Mouse (Mus musculus) cerebellum, postnatal 25 days (tissue): Measurements from ENCODE around the gene Cgn.
"Not testable (repeated sequence)": the region's sequence is repeated elsewhere in the genome, so short reads cannot be mapped to it uniquely, and the experiment has no call there.

ENCODE experiments used
- DNase-seq, 2 experiments: peaks; one replicate each; pipeline ENCODE4 v3.0.0; 2021; ENCODE audit warnings: mixed read lengths in 2 of 2

Gene Cgn

DNA sequence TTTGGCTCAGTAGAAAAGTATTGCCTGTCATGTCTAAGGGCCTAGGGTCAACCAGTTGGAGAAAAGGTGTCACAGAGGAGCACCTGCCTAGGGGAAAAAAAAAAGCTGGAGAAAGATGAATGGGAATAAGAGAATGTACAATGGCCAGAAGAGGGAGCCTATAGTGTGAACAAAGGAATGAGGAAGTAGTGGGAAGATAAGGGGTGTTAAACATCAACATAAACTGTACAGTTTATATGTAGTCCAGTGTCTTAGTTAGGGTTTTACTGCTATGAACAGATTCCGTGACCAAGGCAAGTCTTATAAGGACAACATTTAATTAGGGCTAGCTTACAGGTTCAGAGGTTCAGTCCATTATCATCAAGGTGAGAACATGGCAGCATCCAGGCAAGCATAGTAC is 2.8 kb upstream of the Cgn start:
- no peak for DNase-seq

DNA sequence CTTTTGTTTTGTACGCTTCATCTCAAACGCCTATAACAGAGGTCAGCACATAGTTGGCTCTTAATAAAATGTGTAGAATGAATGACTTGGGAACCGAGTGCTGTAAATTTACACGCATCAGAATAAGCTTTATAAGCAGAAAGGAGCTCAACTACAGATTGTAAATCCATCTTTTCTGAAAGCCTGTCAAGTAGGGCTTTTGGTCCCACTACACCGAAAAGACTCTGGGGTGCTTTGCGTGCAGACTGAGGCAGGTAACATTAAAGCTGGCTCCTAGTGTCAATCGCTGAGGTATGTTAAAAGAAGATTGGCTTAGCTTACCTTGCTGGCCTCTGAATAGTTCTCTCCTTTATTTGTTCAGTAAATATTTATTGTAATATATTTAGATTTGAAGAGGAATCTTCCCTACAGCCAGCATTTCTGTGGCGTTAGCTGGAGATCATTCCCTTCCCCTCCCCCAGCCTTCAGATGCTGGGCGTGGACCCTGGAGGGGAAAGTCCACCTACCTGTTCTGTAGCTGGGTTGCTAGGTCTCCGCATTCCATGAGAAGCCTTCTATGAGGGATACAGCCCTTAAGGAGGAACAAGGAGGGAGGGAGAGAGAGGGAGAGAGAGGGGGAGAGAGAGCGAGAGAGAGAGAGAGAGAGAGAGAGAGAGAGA is 959 bp upstream of the Cgn start:
- peak; percentile 44 to 46 for DNase-seq

DNA sequence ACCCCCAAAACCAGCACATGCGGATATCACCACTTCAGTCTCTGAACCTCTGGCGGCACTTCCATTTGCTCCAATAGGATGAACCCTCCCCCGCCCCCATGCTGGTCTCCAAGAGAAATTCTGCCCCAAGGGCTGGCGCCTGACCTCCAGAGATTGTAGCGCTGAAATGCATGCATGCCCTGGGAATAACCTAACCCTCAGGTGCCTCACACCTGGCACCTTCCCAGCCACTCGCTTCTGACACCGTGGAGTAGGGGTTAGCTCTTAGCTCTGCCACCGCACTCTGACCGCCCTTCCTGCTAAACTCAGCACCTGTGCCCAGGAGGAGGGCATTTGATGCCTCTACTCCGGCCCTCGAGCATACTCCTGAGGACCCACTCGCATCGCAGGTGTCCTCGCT is 334 bp downstream of the Cgn start:
- no peak for DNase-seq

DNA sequence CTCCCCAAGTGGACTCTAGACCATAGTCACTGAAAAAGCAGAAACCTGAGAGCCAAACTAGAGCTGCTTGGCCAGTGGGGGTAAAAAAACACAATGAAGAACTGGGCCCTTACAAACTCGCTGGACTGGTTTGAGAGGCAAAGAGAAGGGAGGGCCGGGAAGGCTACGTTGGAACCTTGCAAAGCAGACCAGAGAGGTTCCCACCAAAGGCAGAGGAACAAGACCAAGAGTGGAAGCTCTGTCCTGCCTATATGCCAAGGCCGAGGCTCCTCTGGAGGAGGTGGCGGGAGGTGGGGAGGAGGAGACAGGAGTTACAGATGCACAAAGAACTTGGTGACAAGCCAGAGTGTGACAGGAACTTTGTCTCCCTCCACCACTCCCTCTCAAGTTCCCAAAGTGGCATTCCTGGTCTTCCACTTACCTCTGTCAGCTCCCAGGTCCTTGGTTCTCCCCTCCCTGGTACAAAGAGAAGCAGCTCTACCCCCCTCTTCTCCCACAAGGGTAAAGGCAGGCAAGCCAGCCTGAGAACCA is 2.1 kb downstream of the Cgn start:
- no peak for DNase-seq

DNA sequence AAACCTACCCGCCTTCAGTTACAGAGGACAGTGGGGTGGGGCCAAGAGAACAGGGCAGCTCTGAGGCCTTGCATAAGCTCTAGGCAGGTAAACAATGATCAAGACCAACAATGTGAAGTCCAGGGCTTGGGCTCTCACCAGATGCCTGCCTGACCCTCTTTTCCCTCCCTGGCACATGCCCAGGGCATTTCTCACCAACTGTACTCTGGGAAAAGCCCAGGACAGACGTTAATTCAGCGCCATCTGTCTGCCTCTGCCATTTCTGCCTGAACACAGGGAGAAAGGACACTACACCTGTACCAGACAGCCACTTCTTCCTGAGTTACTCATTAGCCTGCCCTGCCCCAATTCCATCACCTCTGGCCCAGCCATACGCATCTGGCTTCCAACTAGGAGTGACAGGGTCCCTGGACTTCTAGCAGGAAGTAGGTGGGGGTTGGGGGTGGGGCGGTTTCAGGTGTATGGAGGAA is 2.8 kb downstream of the Cgn start:
- DNase-seq, result peak; percentile 24 to 60

DNA sequence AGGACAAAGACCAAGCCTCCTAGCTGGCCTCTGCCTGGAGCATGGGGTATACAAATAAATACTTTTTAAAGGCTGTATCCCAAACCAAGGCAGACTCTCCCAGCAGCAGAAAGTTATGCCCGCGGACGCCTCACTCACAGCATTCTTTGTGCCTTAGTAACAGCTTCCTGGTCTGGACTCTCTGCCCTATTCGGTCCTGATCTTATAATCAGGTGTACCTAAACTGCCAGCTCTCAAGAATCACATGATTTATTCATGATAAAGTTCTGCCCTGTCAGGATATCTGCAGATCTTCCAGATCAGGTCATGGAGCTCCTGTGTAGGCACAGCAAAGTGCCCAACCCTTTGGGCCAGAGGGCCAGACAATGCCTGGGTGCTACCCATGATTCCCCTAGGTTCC is 3.4 kb downstream of the Cgn start:
- DNase-seq, result no peak

DNA sequence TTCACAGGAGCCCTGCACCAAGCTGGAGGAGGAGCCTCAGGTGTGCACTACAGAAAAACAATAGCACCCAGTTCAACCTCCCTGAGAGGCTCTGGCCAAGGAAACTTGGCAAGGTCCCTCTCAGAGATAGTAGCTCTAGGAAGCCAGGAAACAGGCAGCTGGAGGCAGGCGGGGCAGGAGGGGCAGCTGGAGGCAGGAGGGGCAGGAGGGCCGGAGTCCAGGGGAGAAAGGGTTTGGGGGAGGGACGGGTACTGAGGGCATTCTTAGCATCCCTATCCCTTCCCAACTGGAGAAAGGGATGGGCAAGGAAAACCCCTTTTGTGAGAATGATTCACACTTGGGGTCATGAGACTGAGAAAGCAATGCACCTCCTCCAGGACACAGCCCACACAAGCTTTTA is 4.9 kb downstream of the Cgn start:
- no peak for DNase-seq

DNA sequence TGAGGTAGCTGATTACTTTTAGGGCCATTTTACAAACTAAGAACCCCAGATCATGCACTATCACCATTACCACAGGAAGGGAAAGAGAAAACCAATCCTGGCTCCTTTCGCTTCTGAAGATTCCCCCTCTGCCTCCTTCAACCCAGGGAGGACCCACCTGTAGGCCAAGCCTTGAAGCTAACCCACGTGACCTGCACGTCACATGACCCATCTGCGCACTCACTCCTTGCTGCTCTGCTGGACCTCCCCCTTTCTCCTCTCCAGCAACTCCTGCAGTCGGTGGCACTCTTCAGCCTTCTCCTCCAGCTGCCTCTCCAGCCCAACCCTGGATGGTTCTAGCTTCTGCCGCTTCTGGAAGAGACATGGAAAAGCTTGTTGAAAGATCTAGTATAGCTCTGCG is 10.4 kb downstream of the Cgn start:
- no peak for DNase-seq

DNA sequence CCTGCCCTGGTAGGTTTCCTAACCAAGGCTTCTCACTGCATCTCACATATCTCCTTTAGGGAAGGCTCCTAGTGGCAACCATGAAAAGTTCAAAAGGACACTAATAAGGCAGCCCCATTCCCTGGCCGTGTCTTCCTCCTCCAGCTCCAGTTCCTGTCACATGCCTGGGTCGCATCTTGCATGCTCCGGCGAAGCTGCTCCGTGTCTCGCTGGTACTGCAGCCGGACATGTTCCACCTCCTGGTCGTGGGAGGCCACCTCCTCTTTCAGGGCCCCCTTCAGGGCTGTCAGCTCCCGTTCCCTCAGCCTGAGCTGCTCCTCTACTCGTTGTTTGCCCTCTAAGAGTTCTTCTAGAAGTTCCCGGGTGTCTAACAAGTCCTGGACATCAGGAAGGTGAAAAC is 12.3 kb downstream of the Cgn start:
- no peak for DNase-seq

DNA sequence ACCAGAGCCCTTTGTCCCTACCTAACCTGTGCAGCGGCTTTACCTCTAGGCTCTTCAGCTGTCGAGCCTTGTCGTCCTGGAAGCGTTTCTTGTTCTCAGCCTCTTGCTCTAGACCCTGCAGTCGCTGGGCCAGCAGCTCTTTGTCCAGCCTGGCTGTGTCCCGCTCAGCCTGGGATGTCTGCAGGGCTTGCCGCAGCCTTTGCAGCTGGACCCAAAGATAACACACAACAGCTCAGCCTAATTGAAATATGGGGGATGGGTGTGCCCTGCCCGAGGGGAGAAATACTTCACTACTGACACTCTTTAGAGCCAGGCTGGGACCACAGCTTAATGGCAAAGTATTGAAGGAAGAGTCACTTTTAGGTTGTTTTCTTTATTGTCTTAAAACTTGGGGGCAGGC is 20.8 kb downstream of the Cgn start:
- not testable (repeated sequence) for DNase-seq

DNA sequence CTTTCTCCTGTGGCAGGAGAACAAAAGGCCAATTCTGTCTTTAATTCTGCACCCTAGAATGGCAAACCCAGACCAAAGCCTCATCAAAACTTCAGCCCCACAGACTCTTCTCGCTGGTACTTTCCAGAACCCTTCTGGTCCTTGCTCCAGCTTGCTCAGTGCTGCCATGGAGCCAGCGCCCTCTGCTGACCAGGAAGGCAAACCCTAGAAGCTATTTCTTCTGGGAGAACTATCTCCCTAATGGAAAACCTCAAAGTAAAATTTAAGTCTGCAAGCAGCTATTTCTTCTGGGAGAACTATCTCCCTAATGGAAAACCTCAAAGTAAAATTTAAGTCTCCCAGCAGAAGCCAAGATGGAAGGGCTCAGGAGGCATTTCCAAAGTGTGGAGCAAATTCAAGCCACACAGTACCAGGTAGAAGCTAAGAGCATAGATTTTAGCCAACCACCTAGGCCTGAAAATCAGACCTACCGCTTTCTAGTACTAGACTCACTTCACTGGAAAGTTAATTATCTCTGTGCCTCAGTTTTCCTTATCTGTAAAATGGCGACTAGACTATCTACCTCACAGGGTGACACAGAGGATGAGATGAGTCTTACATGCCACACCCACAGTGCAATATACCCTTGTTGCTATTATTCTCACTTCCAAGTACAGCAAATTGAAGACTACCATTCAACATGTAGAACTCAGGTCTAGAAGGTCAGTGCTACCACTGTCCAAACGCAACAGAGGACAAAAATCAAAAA is 21.6 kb downstream of the Cgn start:
- not testable (repeated sequence) for DNase-seq

DNA sequence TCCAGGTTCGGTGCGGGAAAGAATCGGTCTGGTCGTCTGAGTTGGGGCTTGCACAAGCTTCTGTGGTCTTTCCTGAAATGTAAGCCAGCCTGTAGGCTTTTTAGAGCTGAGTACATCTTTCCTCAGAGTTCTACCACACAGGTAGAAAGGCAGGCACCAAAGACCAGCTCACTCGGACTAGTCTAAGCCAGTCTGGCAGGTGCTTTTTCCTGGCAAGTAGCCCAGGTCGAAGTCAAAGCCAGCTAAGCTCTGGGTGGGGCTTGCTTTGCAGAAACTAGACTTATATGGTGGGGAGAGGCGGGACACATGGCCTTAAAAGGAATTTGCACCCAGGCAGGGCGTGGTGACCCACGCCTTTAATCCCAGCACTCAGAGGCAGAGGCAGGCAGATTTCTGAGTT is 27.9 kb downstream of the Cgn start:
- peak; percentile 19 to 22 for DNase-seq

DNA sequence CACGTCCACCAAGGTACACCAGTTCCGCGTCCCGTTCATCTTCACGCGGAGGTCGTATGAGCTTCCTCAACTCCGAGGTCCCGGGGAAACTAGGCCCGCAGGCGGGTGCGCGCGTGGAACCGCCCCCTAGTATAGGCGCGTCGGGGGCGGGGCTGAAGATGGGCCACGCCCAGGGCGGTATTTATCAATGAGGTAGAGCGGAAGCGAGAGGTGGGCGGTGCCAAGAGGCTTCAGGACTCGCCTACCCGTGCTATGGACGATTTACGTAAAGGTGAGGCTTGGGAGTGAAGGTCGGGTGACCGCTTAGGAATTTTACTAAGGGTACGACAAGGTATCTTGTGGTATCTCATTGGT is 28.3 kb downstream of the Cgn start:
- DNase-seq, result peak; percentile 41 to 51

DNA sequence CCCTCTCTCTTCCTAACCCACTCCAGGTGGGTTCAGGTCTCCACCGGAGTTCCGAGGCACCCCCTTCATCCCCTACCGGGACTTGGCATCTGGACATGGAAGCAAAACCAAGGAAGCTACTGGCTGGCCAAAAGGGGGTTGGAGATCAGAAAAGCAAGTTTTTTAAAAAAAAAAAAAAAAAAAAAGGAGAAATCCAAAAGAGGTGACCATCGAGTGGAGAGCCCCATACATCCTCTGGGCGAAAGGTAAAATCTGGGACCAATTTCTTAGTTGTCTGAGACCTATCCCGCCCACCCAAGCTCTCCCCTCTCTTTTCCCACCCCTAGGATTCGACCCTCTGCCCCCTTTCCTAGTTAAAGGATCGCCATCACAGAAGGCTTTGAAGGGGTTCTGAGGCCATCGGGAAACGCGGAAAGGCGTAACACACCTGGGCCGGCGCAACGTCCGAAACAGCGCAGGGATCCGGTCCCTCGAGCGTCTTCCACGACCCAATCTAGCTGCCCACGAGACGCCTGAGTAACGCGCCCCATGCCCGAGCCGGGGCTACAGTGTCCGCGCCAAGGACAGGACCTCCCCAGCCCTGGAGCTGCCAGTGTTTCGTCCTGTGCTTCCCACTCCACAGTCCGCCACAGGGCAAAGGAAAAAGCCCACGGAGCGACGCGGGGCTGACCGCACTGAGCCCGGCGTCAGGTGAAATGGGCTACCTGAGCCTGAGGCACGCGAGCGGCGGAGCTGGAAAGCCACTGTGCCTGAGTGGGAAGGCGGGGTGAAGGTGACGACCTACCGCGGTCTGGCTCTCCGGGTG is 28.8 kb downstream of the Cgn start:
- not testable (repeated sequence) for DNase-seq

DNA sequence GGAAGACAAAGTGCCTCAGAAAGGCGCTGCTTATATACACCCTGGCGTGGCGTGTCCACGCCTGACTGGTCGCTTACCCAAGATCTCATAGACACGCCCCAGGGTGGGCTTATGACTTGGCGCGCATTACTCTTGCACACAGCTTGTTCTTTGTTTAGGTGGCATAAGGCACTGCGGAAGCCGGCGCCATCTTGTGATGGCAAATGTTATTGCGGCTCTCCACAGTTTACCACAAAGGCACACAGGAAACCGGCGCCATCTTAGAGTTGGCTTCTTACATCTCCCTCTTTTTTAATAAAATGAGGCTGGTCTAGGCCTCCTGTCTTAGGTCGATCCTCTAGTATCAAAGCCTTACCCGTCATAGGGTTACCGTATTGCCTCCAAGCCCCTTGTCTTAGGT is 40.6 kb downstream of the Cgn start:
- DNase-seq, result no peak

DNA sequence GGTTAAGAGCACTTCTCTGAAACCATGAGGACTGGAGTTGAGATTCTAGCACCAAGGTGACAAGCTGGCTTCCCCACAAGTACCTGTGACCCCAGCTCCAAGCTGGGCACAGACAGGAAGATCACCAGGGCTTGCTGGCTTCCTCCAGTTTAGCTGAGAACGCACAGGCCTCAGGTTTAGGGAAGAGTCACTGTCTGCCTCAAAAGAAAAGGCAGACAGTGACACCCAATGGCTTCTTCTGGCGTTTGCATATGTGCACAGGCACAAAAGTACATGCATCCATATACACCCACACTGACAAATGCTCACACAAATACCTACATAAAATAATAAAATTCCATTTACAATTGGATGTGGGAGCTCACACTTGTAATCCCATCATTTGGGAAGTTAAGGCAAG is 62.7 kb downstream of the Cgn start:
- DNase-seq, result not testable (repeated sequence)

DNA sequence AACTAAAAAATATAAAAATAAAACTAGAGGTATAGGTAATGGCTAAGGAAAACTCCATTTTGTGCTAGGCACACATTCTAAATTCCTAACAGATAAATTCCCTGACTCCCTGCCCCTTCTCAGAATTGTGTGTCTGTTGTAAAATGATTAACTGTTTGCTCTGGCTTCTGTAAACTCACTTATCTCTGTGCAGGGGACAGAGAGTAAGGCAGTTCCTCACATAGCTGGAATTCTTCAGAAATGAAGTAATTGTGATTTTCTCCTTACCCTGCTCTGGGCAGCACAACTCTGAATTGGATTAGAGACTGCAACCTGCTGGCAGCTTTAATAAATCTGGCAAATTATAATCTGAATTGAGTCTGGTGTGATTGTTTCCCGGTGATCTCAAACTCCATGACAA is 68.0 kb downstream of the Cgn start:
- not testable (repeated sequence) for DNase-seq

DNA sequence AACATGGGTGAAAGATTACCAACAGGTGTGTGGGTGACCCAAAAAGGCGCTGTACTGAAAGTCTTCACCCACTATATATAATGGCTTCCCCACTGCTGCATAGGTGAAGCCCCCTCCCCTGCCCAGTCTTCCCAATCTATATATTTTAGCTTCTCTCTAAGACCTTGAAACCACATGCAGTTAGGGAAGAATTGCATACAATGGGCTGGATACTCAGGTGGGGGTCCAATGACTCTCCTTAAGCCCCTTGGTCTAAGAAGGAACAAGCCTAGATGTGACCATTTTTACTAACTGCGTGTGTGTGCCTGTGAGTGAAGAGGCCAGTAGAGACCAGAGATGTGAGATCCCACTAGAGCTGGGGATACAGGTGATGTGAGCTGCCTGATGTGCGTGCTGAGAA is 72.9 kb downstream of the Cgn start:
- DNase-seq, result not testable (repeated sequence)

DNA sequence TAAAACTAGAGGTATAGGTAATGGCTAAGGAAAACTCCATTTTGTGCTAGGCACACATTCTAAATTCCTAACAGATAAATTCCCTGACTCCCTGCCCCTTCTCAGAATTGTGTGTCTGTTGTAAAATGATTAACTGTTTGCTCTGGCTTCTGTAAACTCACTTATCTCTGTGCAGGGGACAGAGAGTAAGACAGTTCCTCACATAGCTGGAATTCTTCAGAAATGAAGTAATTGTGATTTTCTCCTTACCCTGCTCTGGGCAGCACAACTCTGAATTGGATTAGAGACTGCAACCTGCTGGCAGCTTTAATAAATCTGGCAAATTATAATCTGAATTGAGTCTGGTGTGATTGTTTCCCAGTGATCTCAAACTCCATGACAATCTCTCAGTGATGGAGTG is 75.7 kb downstream of the Cgn start:
- not testable (repeated sequence) for DNase-seq
